Mouse (Mus musculus) liver, embryonic 13.5 days (tissue): ENCODE measurements at regions not wholly inside any gene's neighbourhood (a gene's known extent, or its start where the extent isn't known, plus 50 kb on each side); places are given as distances from the start of the nearest gene placed in this dataset.
A peak's percentile ranks its signal among the peaks of the same experiment; 100 is the strongest.

Experiments used
- ATAC-seq: fragments of 200-750 bp; cut with Nextera tagmentation; 2 replicates; pipeline ENCODE4 v1.8.0; 2017; ENCODE audit warnings: low read depth, mild to moderate bottlenecking, moderate number of reproducible peaks, moderate library complexity
- DNase-seq: peaks from one replicate; pipeline ENCODE4 v3.0.0; 2022
- H3K27ac ChIP-seq: fragments of 300-500 bp; sonication (generic); 2 replicates; pipeline ENCODE4 v1.5.1; 2015; ENCODE audit warnings: moderate library complexity, mild to moderate bottlenecking, inconsistent platforms
- H3K27me3 ChIP-seq: fragments of 300-500 bp; sonication (generic); 2 replicates; pipeline ENCODE4 v1.6.1; 2015; ENCODE audit warnings: mild to moderate bottlenecking, inconsistent platforms
- H3K36me3 ChIP-seq: fragments of 300-500 bp; sonication (generic); 2 replicates; pipeline ENCODE4 v1.6.1; 2015; ENCODE audit warnings: mild to moderate bottlenecking, inconsistent platforms
- H3K4me1 ChIP-seq: fragments of 300-500 bp; sonication (generic); replicated peaks from 2 replicates; pipeline ENCODE4 v1.6.1; 2015; ENCODE audit warnings: inconsistent platforms
- H3K4me2 ChIP-seq: fragments of 300-500 bp; sonication (generic); 2 replicates; pipeline ENCODE4 v1.6.1; 2015; ENCODE audit warnings: inconsistent platforms, mild to moderate bottlenecking, moderate library complexity
- H3K4me3 ChIP-seq: fragments of 300-500 bp; sonication (generic); replicated peaks from 2 replicates; pipeline ENCODE4 v1.5.1; 2015; ENCODE audit warnings: mild to moderate bottlenecking, inconsistent platforms
- H3K9ac ChIP-seq: fragments of 300-500 bp; sonication (generic); 2 replicates; pipeline ENCODE4 v1.6.1; 2015; ENCODE audit warnings: mild to moderate bottlenecking, inconsistent platforms
- H3K9me3 ChIP-seq: fragments of 300-500 bp; sonication (generic); replicated peaks from 2 replicates; pipeline ENCODE4 v1.6.1; 2016; ENCODE audit warnings: inconsistent platforms
- WGBS: fragments of 180-500 bp; shearing (Covaris S2); methylation state at CpG from one replicate; pipeline ENCODE4 v1.1.7; 2015; ENCODE audit not compliant: insufficient replicate concordance; 5-methylcytosine and 5-hydroxymethylcytosine counted together

- Histone ChIP-seq H3K9me3 (0 out of 2 replicates have a peak, but pooled peaks cover 3% of the 10 kb centered on the region), H3K4me1 (no peaks in the 10 kb centered on the region), H3K9ac (no peak overlapping the region), H3K4me2 (no peak overlapping the region), H3K27ac (no peak overlapping the region), H3K4me3 (no peak overlapping the region), H3K36me3 (no peaks in the 10 kb centered on the region), H3K27me3 (no peaks in the 10 kb centered on the region; the same call in 1 of the 2 replicates)
- no peak for DNase-seq
- no peak for ATAC-seq
- 42% methylated on average over 16 of the region's 16 CpGs for WGBS
Measured at GRCm38 (mm10) chr13:48717036-48717435, 54.2 kb downstream of the Barx1 start.

GRCm38 (mm10) chr13:48717451-48717850 lies 54.7 kb downstream of the Barx1 start:
- DNase-seq (no peak), ATAC-seq (no peak)
- 0 out of 2 replicates have a peak, but pooled peaks cover 3% of the 10 kb centered on the region for H3K9me3 ChIP-seq
- WGBS = 58% methylated on average over 10 of the region's 10 CpGs
- no peak overlapping the region for H3K9ac ChIP-seq
- no peaks in the 10 kb centered on the region for H3K4me1 ChIP-seq
- no peak overlapping the region for H3K27ac ChIP-seq
- H3K27me3 ChIP-seq = no peaks in the 10 kb centered on the region; the same call in 1 of the 2 replicates
- no peak overlapping the region for H3K4me3 ChIP-seq
- no peaks in the 10 kb centered on the region for H3K36me3 ChIP-seq
- no peak overlapping the region for H3K4me2 ChIP-seq

DNA sequence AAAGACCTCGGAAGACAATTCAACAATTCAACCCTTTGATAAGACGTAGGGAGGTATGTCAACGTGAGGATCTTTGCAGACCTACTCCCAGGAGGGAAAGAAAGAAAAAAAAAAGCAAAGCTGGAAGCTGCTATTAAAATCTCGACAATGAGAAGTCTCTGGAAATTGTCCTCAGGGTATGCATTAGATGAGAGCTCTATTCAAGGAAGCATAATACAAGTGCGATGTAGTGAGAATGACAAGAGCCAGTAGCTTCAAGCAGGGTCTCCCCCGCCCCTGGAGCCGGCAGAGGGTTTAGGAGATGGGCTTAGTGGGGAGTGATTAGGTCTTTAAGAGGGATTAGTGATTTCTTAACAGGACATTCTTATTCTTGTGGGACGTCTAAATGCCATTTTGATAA lies 60.9 kb downstream of the Barx1 start:
- no peak overlapping the region for H3K4me3 ChIP-seq
- no peaks in the 10 kb centered on the region for H3K36me3 ChIP-seq
- no peak for DNase-seq
- no peak overlapping the region for H3K27ac ChIP-seq
- H3K4me1 ChIP-seq = no peaks in the 10 kb centered on the region
- H3K27me3 ChIP-seq = peaks cover 10% of the 10 kb centered on the region
- 0 out of 2 replicates have a peak, but pooled peaks cover 3% of the 10 kb centered on the region for H3K9me3 ChIP-seq
- 43% methylated on average over 8 of the region's 8 CpGs for WGBS
- no peak for ATAC-seq
- no peak overlapping the region for H3K9ac ChIP-seq
- no peak overlapping the region for H3K4me2 ChIP-seq

DNA sequence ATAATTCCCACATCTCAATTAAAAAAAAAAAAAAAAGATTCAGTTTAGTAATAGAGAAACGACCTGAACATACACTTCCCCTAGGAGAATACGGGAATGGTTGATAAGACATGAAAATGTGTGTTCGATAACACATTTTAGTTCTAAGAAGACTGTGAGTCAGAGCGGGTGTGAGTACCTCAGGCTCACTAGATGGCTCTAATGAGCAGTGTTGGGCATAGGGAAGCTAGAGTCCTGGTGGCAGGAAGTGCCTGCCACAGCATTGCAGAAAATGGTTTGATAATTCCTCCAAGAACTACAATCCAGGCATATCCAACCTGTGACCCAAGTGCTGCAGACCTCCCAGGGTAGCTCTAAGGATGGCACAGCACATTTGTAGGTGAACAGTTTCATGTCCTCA lies 63.6 kb downstream of the Barx1 start:
- Histone ChIP-seq H3K4me2 (no peak overlapping the region), H3K9ac (no peak overlapping the region), H3K27me3 (peaks cover 37% of the 10 kb centered on the region), H3K4me3 (no peak overlapping the region), H3K9me3 (no peaks in the 10 kb centered on the region), H3K4me1 (peaks cover 5% of the 10 kb centered on the region; the same call in 1 of the 2 replicates), H3K36me3 (no peaks in the 10 kb centered on the region), H3K27ac (no peak overlapping the region)
- WGBS = 25% methylated on average over 4 of the region's 4 CpGs
- ATAC-seq (no peak), DNase-seq (no peak)

DNA sequence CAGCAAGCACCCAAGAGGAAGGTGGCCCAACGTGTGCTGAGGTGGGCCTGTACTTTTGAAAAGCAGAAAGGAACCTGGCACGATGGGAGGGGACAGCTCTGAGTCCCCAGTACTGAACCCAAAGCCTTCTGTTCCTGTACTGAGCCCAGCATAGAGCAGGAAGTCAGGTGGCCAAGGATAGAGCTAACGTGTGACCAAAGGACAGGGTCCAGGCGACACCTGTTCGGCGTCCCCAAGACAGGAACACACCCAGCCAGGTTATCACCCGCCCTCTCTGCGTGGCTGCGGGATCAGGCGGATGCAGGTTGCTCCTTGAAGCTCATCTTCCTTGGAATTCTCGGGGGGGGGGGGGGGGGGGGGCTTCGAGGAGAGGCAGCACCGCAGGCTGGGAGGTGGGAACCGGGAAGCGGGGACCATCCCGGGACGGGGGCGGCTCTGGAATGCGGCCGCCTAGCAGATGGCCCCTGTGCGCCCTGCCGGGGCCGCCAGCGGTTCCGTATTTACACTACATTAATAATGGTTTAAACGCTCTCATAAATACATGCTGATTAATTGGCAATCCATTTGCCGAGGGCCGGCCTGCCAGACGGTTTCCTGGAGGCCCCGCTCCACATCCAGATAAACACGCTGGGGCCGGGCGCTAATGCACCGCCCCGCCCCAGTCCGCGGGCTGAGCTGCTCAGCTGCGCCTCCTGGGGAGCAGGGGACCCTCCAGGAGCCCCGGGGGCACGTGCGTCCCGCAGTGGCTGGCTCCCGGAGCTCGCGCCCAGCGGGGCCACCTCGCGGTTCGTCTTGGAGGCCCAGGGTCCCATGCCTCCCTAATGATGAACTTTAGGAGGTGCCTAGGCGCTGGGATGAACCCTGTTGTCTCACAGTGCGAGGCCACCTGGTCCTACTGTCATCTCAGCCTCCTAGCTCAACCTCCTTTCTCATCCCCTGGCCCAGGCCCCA lies 68.5 kb downstream of the Barx1 start:
- H3K4me2 ChIP-seq = peak overlapping the region; percentile 44
- peak overlapping the region; percentile 27; the same call in 1 of the 2 replicates for H3K4me3 ChIP-seq
- H3K4me1 ChIP-seq = peaks cover 16% of the 10 kb centered on the region
- DNase-seq = peak; percentile 6
- no peak overlapping the region for H3K27ac ChIP-seq
- peak; percentile 47; the same call in 1 of the 2 replicates for ATAC-seq
- peaks cover 79% of the 10 kb centered on the region for H3K27me3 ChIP-seq
- no peak overlapping the region for H3K9ac ChIP-seq
- WGBS = 1% methylated on average over 50 of the region's 51 CpGs
- no peaks in the 10 kb centered on the region for H3K36me3 ChIP-seq
- no peaks in the 10 kb centered on the region for H3K9me3 ChIP-seq

- peaks cover 81% of the 10 kb centered on the region for H3K27me3 ChIP-seq
- 4% methylated on average over 29 of the region's 29 CpGs for WGBS
- ATAC-seq = no peak
- no peak for DNase-seq
- H3K4me3 ChIP-seq = no peak overlapping the region
- H3K9me3 ChIP-seq = no peaks in the 10 kb centered on the region
- H3K9ac ChIP-seq = no peak overlapping the region
- H3K4me1 ChIP-seq = peaks cover 16% of the 10 kb centered on the region
- 0 out of 2 replicates have a peak overlapping the region, but pooled peaks have one; percentile 26 for H3K4me2 ChIP-seq
- H3K27ac ChIP-seq = no peak overlapping the region
- H3K36me3 ChIP-seq = no peaks in the 10 kb centered on the region
Measured at GRCm38 (mm10) chr13:48732168-48732841, 69.5 kb downstream of the Barx1 start.

DNA sequence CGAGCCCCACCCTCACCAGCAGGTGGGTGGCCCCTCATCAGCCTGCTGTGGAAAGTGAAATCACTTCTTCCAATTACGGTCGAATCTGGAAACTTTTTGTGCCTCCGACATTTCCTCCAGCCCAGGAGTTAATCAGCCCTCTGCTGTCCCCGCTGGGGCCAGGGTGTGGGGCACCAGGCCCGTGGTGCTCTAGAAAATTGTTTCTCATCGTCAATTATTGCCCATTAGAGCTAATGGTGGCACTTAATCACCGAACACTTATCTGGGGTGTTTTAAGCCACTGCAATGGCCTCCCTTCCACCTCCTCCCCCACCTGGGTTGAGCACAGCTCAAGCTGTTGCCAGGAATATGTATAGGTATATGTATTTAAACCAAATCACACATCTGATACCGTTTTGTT lies 72.2 kb downstream of the Barx1 start:
- ATAC-seq (no peak), DNase-seq (no peak)
- H3K36me3 ChIP-seq = no peaks in the 10 kb centered on the region
- H3K27me3 ChIP-seq = peaks cover 67% of the 10 kb centered on the region
- H3K4me1 ChIP-seq = peaks cover 16% of the 10 kb centered on the region
- WGBS = 51% methylated on average over 9 of the region's 9 CpGs
- no peak overlapping the region for H3K4me3 ChIP-seq
- H3K9ac ChIP-seq = no peak overlapping the region
- H3K4me2 ChIP-seq = no peak overlapping the region
- no peaks in the 10 kb centered on the region for H3K9me3 ChIP-seq
- H3K27ac ChIP-seq = no peak overlapping the region

- Histone ChIP-seq H3K4me1 (no peaks in the 10 kb centered on the region), H3K4me2 (no peak overlapping the region), H3K36me3 (no peaks in the 10 kb centered on the region), H3K27me3 (peaks cover 23% of the 10 kb centered on the region), H3K27ac (no peak overlapping the region), H3K4me3 (no peak overlapping the region), H3K9me3 (no peaks in the 10 kb centered on the region), H3K9ac (no peak overlapping the region)
- ATAC-seq = no peak
- DNase-seq = no peak
- 29% methylated on average over 5 of the region's 5 CpGs for WGBS
Measured at GRCm38 (mm10) chr13:48745566-48745965, 82.8 kb downstream of the Barx1 start.

GRCm38 (mm10) chr13:48746301-48746700 lies 83.5 kb downstream of the Barx1 start:
- Histone ChIP-seq H3K4me2 (no peak overlapping the region), H3K36me3 (no peaks in the 10 kb centered on the region), H3K9ac (no peak overlapping the region), H3K4me1 (no peaks in the 10 kb centered on the region), H3K9me3 (no peaks in the 10 kb centered on the region), H3K4me3 (no peak overlapping the region), H3K27ac (no peak overlapping the region), H3K27me3 (peaks cover 23% of the 10 kb centered on the region)
- WGBS = 37% methylated on average over 7 of the region's 7 CpGs
- no peak for DNase-seq
- no peak for ATAC-seq
